Mouse (Mus musculus) bone marrow, adult 2 months (tissue): Measurements from ENCODE around the gene Ntn4. TPM values are rescaled to one million over a fixed set of nuclear protein-coding genes. Genes with fewer than 3 reads are reported as not detected.

Source experiments
- H3K27ac ChIP-seq: fragments of 200-500 bp; 2 replicates; pipeline ENCODE4 v1.5.1; 2012; ENCODE audit warnings: low read depth, mild to moderate bottlenecking, control low read depth, inconsistent platforms, low read length; ENCODE audit not compliant: control insufficient read depth, poor library complexity, insufficient read depth
- H3K4me1 ChIP-seq: fragments of 200-500 bp; 2 replicates; pipeline ENCODE4 v1.6.1; 2011; ENCODE audit warnings: low read length; ENCODE audit not compliant: control insufficient read depth, insufficient read depth
- H3K4me3 ChIP-seq: fragments of 200-500 bp; replicated peaks from 2 replicates; pipeline ENCODE3; 2011; ENCODE audit warnings: mild to moderate bottlenecking, low read depth, low read length, control low read depth; ENCODE audit not compliant: control insufficient read depth
- CTCF ChIP-seq: fragments of 200-500 bp; IDR thresholded peaks from 2 replicates; pipeline ENCODE4 v1.5.1; 2011; ENCODE audit warnings: low read length, control low read depth; ENCODE audit not compliant: control insufficient read depth, insufficient read depth
- POLR2A ChIP-seq: fragments of 200-500 bp; IDR thresholded peaks from 2 replicates; pipeline ENCODE4 v1.6.1; 2011; ENCODE audit warnings: low read depth, mild to moderate bottlenecking, control low read depth, low read length, borderline replicate concordance; ENCODE audit not compliant: control insufficient read depth
- WGBS: fragments of 180-500 bp; shearing (Covaris S2); methylation state at CpG from one replicate; pipeline ENCODE4 v1.1.7; 2018; 5-methylcytosine and 5-hydroxymethylcytosine counted together
- polyA plus RNA-seq: library from polyadenylated mRNA; stranded (reverse); fragments of >200 nt; gene quantifications from 2 replicates; pipeline ENCODE4 v1.2.4, GENCODE M21; 2011; ENCODE audit warnings: low replicate concordance; ENCODE audit not compliant: missing spikeins, insufficient read depth, insufficient read length

Gene Ntn4
- 3.0 and 3.7 TPM in 2 replicates for polyA plus RNA-seq

DNA sequence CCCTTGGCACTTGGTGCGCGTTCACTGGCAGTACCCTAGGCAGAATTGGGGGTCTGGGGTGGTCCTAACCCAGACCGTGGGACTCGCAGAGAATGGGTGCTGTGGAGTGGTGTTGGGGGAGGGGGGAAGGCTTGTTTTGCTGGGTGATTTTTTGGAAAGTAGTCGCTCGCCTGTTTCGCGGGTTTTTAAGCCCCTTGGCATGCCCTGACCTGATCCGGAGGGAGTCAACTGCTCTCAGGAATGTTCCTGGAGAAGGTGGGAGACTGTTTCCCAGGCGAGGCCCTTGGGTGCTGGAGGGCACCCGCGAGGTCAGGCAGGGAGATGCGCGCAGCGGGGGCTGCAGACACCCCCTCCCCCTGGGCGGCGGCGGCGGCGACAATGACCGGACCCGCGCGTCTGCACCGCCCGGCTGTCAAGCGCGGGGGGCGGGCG, at the start of gene Ntn4:
Gene Ntn4, plus strand, starts transcription at position 161 of the 432 bp plus-strand sequence.
- peak within 1 kb of the TSS; percentile 74 for H3K27ac ChIP-seq
- TF ChIP-seq CTCF: no peak
- TF ChIP-seq POLR2A: no peak
- no peaks in the 10 kb centered on the region for H3K4me1 ChIP-seq
- WGBS: 10% methylated on average over 25 of the region's 30 CpGs
- H3K4me3 ChIP-seq: peak within 1 kb of the TSS; percentile 77

DNA sequence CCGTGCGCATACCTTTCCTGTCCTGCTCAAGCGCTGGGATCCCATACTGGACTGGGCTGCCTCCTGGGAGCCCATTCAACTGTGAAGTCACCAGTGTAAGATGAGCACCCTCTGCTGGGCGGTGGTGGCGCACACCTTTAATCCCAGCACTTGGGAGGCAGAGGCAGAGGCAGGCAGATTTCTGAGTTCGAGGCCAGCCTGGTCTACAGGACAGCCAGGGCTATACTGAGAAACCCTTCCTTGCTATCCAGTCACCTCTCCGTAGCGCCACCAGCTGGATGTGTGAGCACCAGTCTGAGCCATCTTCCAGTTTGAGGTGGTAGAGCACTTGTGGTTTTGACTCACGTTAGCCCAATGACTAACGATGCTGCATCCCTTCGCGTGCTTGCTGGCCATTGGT, 48.0 kb upstream of the Ntn4 start:
- H3K27ac ChIP-seq: no peak overlapping the region
- TF ChIP-seq CTCF: peak; percentile 50
- no peak for TF ChIP-seq POLR2A
- H3K4me3 ChIP-seq: no peak overlapping the region
- peaks cover 2% of the 10 kb centered on the region; the same call in 1 of the 2 replicates for H3K4me1 ChIP-seq
- WGBS: 69% methylated on average over 12 of the region's 12 CpGs

- Histone ChIP-seq H3K27ac (no peak overlapping the region), H3K4me3 (peak overlapping the region; percentile 49), H3K4me1 (peaks cover 2% of the 10 kb centered on the region; the same call in 1 of the 2 replicates)
- TF ChIP-seq POLR2A (no peak), CTCF (peak; percentile 51; the same call in 1 of the 2 replicates)
- under 1% methylated on average over 22 of the region's 22 CpGs for WGBS
These were observed 46.4 kb upstream of the Ntn4 start for GRCm38 (mm10) chr10:93594022-93594482.

DNA sequence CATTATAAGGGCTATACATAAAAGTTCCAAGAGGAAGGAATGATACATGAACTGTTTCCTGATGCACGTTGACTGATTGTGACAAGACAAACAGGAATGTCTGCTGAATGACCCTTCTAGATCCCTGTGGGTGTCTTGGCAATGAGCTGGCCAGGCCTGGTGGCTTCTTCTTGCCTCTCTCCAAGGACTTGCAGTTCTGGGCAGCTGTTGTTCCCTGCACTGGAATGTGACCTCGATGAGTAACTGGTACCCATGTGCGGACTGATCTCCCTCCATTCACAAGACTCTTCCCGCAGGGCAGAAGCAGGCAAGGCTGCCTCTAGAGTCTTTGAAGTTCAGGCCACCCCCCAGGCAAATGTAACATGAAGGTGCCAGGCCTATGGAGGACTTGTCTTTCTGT, 44.6 kb upstream of the Ntn4 start:
- H3K4me3 ChIP-seq: no peak overlapping the region
- no peaks in the 10 kb centered on the region for H3K4me1 ChIP-seq
- TF ChIP-seq CTCF: no peak
- no peak overlapping the region for H3K27ac ChIP-seq
- WGBS: 72% methylated on average over 4 of the region's 4 CpGs

GRCm38 (mm10) chr10:93596641-93597040, 43.8 kb upstream of the Ntn4 start:
- Histone ChIP-seq H3K27ac (no peak overlapping the region), H3K4me3 (no peak overlapping the region), H3K4me1 (no peaks in the 10 kb centered on the region)
- 81% methylated on average over 3 of the region's 3 CpGs for WGBS
- TF ChIP-seq CTCF (no peak), POLR2A (no peak)

- TF ChIP-seq CTCF: no peak
- no peak for TF ChIP-seq POLR2A
- Histone ChIP-seq H3K4me1 (no peaks in the 10 kb centered on the region), H3K4me3 (no peak overlapping the region), H3K27ac (no peak overlapping the region)
- WGBS: 72% methylated on average over 5 of the region's 5 CpGs
These were observed 38.2 kb upstream of the Ntn4 start for GRCm38 (mm10) chr10:93602309-93602708.

- H3K4me3 ChIP-seq: no peak overlapping the region
- no peak overlapping the region for H3K27ac ChIP-seq
- TF ChIP-seq POLR2A: no peak
- no peak for TF ChIP-seq CTCF
- 90% methylated on average over 1 of the region's 1 CpGs for WGBS
- H3K4me1 ChIP-seq: no peaks in the 10 kb centered on the region
These were observed 37.2 kb upstream of the Ntn4 start for GRCm38 (mm10) chr10:93603256-93603655.

- Histone ChIP-seq H3K4me3 (no peak overlapping the region), H3K4me1 (no peaks in the 10 kb centered on the region), H3K27ac (no peak overlapping the region)
- WGBS: 83% methylated on average over 9 of the region's 9 CpGs
- TF ChIP-seq POLR2A: no peak
- TF ChIP-seq CTCF: no peak
These were observed 34.2 kb upstream of the Ntn4 start for GRCm38 (mm10) chr10:93606326-93606725.

DNA sequence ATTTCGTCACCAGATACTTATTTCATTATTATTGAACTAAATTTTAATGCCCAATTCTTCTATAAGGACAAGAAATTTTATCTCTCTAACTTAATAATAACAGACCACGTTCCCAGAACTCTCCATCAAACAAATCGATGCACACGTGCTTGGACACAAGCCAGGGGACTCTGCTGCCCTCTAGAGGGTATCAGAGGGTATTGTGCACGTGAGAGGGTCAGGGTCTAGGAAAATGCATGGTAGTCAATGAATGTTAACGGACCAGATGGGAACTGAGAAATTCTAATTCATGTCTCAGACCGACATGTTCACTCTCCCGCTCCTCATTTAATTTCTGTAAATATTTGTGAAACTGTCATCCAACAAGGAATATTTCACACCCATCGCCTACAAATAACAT, 32.4 kb upstream of the Ntn4 start:
- H3K27ac ChIP-seq: no peak overlapping the region
- TF ChIP-seq POLR2A: no peak
- TF ChIP-seq CTCF: peak; percentile 58
- WGBS: 75% methylated on average over 9 of the region's 9 CpGs
- no peak overlapping the region for H3K4me3 ChIP-seq
- H3K4me1 ChIP-seq: no peaks in the 10 kb centered on the region
